Mouse (Mus musculus) monocyte, adult 2 months (primary cell): ENCODE measurements around the gene Spsb4.

ENCODE experiments used
- DNase-seq, 2 experiments: peaks; one replicate each; pipeline ENCODE4 v3.0.0; 2022; ENCODE audit warnings: low spot score in 2 of 2, low read depth in 1 of 2

Gene Spsb4

GRCm38 (mm10) chr9:96980037-96980997 lies 38.3 kb downstream of the Spsb4 start:
- DNase-seq = no peak

- no peak for DNase-seq
These were observed 39.1 kb downstream of the Spsb4 start for GRCm38 (mm10) chr9:96979417-96980030.

GRCm38 (mm10) chr9:96978147-96978782 lies 40.4 kb downstream of the Spsb4 start:
- no peak for DNase-seq

GRCm38 (mm10) chr9:96977287-96978145 lies 41.1 kb downstream of the Spsb4 start:
- DNase-seq = no peak

- DNase-seq = no peak
These were observed 45.6 kb downstream of the Spsb4 start for GRCm38 (mm10) chr9:96973091-96973490.

GRCm38 (mm10) chr9:96971625-96972404 lies 46.8 kb downstream of the Spsb4 start:
- DNase-seq = no peak

- DNase-seq = no peak
These were observed 51.1 kb downstream of the Spsb4 start for GRCm38 (mm10) chr9:96967516-96967915.

- DNase-seq = no peak
These were observed 52.2 kb downstream of the Spsb4 start for GRCm38 (mm10) chr9:96966465-96966864.

DNA sequence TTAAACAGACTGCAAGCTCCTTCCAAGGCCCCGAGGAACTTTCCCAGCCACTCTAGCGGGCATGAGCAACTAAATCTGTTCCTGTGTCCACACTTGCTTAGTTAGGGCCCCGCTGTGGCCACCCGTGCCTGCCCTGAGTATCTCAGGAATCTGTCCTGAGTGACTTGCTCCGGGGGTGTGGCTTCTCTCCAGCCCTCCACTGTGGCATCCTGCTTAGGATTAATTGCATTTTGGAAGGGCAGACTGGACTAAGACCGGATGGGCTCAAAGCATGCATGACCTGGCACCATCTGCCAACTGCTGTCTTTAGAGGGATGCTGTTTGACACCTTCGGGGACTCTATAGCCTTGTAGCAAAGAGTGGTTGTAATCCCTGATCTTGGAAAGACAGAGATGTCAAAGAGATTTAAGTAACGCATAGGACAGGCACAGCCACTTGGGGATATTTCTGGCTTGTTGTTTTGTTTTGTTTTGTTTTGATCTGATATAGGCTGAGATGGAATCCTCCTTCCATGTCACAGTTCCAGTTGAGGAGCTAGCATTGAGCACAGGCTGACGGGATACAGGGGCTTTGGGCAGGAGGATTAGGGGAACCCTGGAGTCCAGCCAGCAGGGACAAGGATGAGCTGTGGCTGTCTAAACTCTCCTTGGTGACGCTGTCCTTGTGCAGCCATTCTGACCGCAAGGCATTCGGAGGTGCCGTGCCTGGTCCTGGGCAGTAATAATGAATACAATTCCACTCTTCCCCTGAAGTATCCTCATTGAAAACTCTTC lies 55.0 kb downstream of the Spsb4 start:
- no peak for DNase-seq

DNA sequence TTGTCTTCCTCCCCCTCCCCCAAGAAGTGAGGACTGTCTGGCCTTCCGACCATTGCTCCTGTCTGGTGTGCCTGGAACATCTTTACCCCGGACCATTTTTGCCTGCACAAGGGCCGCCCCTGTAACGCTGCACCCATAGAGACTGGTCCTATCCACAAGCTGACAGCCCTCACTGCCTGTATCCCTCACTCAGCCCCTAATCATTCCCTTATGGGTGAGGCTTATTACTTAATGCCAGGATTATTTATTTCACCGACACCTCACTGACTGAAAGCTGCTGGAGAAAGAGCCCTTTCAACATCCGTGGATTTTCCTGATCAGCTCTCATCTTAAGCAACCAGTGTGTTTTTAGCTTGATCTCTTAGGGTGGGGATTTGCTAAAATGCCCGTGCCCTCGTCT lies 55.9 kb downstream of the Spsb4 start:
- DNase-seq = no peak

DNA sequence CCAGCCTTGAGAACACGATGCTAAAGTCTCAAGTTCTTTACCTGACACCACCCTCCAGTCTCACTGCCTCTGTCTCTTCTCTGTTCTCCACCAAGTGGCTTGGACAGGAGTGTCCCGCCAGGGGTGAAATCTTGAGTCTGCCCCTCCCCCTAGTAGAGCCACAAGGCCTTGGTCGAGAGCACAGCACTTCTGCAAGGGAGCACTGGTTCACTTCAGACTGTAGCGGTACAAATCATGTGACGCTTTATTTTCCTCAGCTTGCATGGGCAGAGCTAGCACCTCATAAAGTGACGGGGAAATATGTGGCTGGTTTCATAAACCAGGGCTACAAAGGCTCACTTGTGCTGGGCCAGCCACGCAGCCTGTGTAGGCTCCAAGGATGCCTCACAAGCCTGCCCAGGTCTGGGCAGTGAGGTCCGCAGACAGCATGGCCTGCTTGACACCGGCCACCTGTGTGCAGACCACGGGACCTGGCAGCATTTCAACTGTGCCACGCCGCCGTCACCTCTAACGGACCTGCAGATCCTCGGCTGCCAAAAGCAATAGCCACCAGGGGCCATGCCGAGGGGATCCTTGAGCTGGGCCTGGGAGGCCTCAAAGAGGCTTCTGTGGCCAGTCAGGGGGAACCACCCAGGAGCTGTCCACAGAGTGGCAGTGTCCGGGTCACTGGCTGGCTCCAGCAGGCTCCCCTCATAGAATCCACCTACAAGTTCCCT lies 56.5 kb downstream of the Spsb4 start:
- no peak for DNase-seq

- DNase-seq = no peak
These were observed 57.6 kb downstream of the Spsb4 start for GRCm38 (mm10) chr9:96961006-96961405.

GRCm38 (mm10) chr9:96960241-96960640 lies 58.4 kb downstream of the Spsb4 start:
- DNase-seq = no peak

DNA sequence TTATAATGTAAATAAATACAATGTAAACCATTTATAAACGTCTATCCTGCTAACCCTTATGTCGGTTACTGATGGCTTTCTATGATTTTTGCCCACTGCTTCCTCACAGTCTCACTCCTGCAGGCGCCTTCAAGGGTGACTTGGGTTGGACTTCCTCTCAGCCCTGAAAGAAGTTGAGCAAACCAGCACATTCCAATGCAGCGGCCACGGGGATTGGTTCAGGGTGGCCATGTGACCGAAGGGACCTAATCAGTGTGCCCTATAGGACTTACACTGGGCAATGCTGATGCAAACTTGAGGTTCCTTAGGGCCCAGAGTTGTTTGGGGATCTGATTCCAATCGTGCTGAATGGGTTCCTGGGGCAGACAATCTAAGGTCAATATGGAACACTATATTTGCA lies 59.2 kb downstream of the Spsb4 start:
- peak in 1 of 2 experiments; percentile 4 for DNase-seq

DNA sequence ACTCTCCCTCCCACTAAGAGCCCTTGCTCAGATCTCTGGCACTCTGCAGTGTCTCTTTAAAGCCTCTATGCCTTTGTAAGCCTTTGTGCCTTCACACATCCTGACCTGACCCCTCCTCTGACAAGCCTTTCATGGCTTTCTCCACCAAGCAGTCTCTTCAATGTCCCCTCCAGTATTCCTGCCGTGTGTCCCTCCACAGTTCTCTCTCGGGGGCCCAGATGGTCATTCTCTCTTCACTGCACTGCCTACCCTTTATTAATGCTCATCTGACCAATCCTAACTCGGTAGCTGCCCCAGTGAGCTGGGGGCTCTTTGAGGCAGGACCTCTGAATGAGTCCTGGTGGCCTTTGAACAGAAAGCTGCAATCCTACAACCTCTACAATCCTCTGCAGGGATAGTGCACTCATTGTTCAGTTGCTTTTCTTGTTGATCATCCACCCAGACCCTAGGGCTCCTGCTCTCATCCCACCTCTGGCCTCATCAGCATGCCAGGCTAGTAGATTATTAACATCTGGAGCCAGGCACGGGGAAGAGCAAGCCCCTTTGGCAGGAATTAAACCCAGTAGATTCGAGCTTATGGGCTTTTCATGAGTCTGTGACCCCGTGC lies 60.5 kb downstream of the Spsb4 start:
- no peak for DNase-seq

- no peak for DNase-seq
These were observed 61.3 kb downstream of the Spsb4 start for GRCm38 (mm10) chr9:96957298-96957865.

DNA sequence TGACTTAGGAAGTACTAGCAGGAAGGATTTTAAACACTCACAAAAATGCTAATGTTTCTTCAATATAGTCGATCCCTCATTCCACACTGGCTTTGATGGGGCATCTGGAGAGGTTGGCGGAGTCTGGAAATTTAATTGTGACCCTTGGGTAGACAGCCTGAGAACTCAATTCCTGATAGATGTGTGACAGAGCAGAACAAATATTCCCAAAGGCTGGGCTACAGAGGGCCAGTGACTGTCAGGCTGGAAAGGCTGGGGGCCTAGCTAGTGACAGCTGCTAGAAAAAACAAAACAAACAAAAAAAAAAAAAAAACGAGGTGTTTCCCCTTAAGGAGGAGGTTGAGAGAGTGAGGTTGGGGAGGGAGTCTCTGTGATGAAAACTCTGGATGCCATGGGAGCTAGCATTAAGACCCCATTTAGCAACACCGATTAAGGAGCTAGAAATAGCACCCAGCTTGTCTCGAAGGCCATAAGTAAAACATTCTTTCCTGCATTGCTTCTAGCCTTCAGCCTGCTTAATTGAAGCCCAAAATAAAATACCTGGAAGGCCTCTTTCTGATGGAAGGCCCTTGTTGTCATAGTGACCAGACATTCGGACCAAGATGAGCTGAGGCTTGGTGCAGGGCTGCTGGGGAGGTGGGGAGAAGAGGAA lies 61.9 kb downstream of the Spsb4 start:
- DNase-seq = no peak
